Mouse (Mus musculus) megakaryocyte, embryonic 14.5 days (primary cell): ENCODE measurements around the gene Prkd3.

ENCODE experiments used
- FLI1 ChIP-seq: IDR thresholded peaks from 2 replicates; pipeline ENCODE4 v1.6.1; 2012; ENCODE audit warnings: low read length, inconsistent platforms, mixed read lengths
- GATA1 ChIP-seq: IDR thresholded peaks from 3 replicates; pipeline ENCODE4 v1.6.1; 2012; ENCODE audit warnings: mixed read lengths, low read length, inconsistent platforms, borderline replicate concordance

- TF ChIP-seq FLI1, result no peak
- no peak for TF ChIP-seq GATA1
Measured at GRCm38 (mm10) chr17:79064250-79064649, 43.6 kb upstream of the Prkd3 start.
